Mouse (Mus musculus) layer of hippocampus, adult 8-10 months (tissue): ENCODE measurements at regions not wholly inside any gene's neighbourhood (a gene's known extent, or its start where the extent isn't known, plus 50 kb on each side); places are given as distances from the start of the nearest gene placed in this dataset.

Experiments used
- DNase-seq, 2 experiments: peaks; one replicate each; pipeline ENCODE4 v3.0.0; 2022; ENCODE audit warnings: low spot score in 2 of 2

DNA sequence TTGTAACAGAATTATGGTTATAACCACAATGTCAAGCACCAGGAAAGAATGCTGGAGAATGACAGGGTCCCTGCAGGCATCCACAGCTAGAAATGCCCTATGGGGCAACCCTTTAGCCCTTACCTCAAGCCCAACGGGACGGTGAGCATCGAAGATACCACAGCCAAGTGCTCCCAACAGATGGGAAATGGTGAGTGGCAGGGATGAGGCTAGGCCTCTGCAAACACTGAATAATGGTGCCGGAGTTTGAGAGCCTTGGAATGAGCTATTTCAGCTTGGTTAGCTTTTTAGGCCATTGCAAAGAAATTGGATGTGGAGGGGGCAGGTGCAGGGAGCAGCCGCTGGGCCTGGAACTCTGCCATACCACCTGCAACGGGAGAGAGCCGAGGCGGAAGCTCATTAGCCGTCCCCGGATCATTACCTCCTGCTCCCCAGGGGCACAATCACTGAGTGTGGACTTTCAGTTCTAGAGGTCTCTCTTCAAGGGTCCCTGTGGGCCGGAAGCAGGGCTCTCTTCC is 117.9 kb downstream of the Usp31 start:
- peak in 1 of 2 experiments; percentile 13 for DNase-seq

DNA sequence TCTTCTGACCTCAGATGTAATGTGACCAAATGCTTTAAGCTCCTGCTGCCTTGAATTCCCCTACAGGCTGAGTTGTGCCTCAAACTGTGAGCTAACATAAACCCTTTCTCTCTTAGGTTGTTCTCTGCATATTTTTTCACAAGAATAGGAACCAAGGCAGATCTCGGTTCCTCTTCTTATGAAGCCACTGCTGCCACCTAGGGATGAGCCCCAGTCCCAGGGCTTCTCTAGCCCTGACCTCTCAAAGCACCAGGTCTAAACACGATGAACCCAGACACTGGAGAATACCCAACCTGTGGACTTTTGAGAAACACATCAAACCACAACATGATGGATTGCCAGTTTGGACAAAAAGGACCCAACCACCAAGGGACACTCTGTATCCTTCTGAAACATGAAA is 119.3 kb downstream of the Usp31 start:
- DNase-seq = no peak

DNA sequence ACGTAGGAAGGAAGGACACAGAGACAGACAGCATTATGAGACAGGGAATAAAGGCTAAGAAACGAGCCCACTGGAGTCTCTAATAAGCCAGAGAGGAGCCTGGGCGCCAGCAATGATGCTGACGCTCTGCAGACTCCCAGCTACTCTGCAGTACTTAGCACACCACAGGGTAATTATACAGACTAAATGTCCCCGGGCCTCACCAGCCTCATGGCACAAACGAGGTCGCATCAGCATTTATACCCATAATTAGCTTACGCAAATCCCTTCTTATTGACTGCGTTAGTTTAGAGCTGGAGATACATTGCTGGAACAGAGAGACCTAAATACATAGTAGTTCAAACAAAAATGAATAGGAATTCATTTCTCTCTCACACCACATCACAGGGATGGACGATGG is 121.3 kb downstream of the Usp31 start:
- DNase-seq = no peak

DNA sequence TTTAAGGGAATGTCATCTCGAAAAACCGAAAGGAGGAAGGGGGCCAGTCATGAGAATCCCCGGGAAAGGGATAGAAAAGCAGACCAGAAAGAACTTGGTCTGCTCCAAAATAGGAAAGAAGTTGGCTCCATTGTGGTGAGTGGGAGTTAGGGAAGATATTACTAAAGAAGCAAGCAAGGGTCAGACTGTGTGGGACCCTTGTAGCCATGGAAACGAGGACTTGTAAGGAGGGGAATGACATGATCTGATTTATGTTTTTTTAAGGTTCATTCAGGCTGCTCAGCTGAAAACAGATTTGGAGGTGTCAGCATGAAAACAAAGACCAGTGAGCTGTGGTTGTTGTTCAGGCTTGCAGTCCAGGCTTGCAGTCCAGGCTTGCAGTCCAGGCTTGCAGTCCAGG is 127.6 kb downstream of the Usp31 start:
- no peak for DNase-seq

DNA sequence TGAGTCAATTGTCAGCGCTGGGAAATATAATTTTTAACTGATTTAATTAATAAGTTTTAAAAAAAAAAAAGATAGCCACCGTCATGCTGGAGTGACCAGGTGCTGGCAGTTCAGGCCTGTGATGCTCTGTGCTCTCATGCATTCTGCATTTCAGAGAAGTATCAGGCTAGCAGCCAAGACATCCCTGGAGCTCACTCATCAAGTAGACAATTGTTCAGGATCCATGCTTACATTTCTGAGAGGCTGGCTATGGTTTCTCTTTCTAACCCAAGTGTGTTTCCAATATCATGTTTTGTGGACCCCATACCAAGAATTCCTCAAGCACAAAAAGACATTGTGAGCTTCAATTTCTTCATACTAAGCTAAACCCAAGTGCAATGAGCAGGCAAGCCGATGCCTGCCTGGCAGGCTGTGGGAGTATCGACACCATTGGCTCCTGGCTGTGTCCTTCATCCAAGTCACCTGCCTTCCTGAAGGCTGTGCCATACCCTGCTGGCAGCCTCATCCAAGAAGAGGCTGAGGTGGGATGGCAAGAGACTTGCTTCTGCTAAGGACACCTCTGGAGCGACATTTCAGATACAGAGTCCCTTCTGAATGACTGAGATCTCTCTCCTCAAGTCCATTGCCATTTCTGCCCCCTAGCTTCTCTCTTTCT is 134.2 kb downstream of the Usp31 start:
- DNase-seq = no peak

DNA sequence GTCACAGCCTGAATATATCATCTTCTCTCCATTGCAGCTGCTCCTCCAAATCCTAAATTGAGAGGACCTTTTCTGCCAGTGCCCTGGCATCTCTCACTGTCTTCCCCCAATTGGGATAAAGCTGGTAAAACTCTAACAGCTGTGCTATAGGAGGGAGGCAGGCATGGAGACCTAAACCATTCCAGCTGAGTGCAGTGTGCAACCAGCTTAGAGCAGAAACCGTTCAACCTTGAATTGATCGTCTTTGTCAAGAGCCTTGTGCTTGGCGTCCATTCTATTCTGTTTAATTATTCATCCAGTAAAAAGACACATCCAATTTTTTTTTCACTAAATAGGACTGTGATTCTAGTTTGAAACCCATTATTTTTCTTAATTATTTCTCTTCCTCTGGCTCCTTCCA is 135.3 kb downstream of the Usp31 start:
- DNase-seq = no peak

DNA sequence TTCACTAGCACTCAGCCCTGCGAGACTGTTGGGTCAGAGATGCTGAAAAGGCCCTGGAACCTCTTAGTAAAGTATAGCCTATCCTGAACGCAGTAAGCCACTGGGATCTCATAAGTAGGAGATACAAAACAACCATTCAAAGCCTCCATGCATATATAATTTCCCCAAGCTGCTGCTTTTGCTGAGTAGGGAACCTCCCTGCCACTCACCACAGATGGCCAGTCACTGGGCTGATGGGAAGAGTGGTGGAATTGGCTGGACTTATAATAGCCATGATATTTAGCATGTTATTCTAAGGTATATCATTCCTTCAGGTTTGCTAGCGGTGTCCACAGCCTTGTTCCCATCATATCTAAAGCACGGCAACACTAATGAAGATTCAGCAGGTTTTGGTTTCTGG is 135.8 kb downstream of the Usp31 start:
- no peak for DNase-seq

DNA sequence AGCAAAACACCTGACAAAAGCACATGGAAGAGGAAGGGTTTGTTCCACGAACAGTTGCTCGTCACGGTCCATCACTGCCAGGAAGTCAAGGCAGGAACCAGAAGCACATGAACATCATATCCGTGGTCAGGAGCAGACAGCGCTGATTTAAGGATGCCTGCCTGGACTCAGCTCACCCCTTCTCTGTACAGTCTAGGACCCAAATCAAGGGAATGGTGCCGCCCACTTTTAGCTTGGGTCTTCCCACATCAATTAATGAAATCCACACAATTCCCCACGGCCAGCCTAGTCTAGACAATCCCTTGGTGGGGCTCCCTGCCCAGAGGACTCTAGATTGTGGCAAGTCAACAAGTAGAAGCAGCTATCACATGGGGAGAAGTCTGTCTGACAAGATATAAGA is 137.8 kb downstream of the Usp31 start:
- DNase-seq = no peak

DNA sequence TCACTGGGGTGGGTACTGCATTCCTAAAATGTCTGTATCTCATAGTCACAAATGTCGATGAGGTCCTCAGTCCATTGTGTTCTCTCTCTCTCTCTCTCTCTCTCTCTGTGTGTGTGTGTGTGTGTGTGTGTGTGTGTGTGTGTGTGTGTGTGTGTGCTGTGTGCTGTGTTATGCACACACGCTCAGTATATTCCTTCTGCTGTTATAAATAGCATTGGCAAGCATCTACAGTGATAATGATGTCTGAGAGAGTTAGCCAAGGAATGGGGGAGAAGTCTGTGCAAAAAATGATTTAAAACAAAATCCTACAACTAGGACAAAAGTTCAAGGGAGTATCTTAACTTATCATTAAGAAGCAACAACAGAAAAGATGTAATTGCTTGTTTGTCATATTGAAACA is 139.0 kb downstream of the Usp31 start:
- DNase-seq = no peak

DNA sequence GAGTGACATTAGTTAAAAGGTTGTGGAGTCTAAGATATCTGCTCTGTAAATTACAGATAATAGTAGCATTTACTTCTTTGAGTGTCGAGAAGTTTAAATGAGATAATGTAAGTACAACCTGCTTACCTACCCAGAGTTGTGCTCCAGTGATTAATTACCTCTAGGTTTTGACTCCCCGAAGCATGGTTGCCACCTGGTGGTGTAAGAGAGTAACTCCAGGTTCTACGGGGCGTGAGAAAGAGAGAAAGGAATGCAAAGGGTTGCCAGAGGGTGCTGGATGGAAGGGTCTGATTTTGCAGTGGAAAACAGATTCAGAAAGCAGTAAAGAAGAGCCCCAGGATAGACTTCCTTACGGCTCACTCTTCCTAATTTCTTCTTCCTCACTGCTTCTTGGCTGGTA is 143.5 kb downstream of the Usp31 start:
- peak; percentile 25 to 26 for DNase-seq

DNA sequence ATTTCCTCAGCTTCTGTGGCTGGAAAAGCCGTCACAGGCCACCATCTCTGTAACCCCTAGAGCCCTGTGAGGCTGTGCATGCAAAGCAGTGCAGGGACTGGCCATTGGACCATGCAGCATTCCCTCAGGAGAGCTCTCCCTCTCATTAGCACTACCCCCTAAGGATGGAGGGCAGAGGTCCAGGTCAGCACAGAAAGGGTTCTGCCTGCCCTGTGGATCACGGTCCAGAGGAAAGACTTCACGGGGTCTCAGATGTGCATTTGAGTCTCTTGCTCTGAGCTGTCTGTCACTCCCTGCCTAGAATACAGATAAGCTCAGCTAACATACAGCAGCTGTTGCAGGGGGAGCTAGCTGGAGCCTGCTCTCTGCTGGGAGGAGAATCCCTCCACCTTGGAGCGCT is 151.6 kb downstream of the Usp31 start:
- no peak for DNase-seq
